Mouse (Mus musculus) forebrain, embryonic 11.5 days (tissue): Measurements from ENCODE around the gene Mrpl58. TPM values are rescaled to one million over a fixed set of nuclear protein-coding genes. Genes with fewer than 3 reads are reported as not detected.

ENCODE experiments used
- ATAC-seq: fragments of 200-750 bp; cut with Nextera tagmentation; replicated peaks from 2 replicates; pipeline ENCODE4 v1.8.0; 2017; ENCODE audit warnings: moderate TSS enrichment; ENCODE audit not compliant: low FRiP score
- DNase-seq: peaks from one replicate; pipeline ENCODE4 v3.0.0-alpha.2; 2017; ENCODE audit warnings: low spot score
- H3K27ac ChIP-seq: fragments of 300-500 bp; sonication (generic); 2 replicates; pipeline ENCODE4 v1.5.1; 2014; ENCODE audit warnings: low read depth, low read length
- H3K27me3 ChIP-seq: fragments of 300-500 bp; sonication (generic); 2 replicates; pipeline ENCODE4 v1.6.1; 2014; ENCODE audit warnings: mild to moderate bottlenecking, low read length, mixed read lengths; ENCODE audit not compliant: control insufficient read depth, insufficient read depth
- H3K36me3 ChIP-seq: fragments of 300-500 bp; sonication (generic); 2 replicates; pipeline ENCODE4 v1.6.1; 2014; ENCODE audit warnings: mild to moderate bottlenecking, low read length, moderate library complexity, mixed read lengths; ENCODE audit not compliant: control insufficient read depth, insufficient read depth
- H3K4me1 ChIP-seq: fragments of 300-500 bp; sonication (generic); replicated peaks from 2 replicates; pipeline ENCODE4 v1.6.1; 2014; ENCODE audit warnings: low read length, mixed read lengths; ENCODE audit not compliant: control insufficient read depth, insufficient read depth
- H3K4me2 ChIP-seq: fragments of 300-500 bp; sonication (generic); 2 replicates; pipeline ENCODE4 v1.6.1; 2014; ENCODE audit warnings: low read depth, mild to moderate bottlenecking, low read length, moderate library complexity, mixed read lengths; ENCODE audit not compliant: severe bottlenecking
- H3K4me3 ChIP-seq: fragments of 300-500 bp; sonication (generic); 2 replicates; pipeline ENCODE4 v1.5.1; 2014; ENCODE audit warnings: low read depth, low read length
- H3K9ac ChIP-seq: fragments of 300-500 bp; sonication (generic); 2 replicates; pipeline ENCODE4 v1.6.1; 2014; ENCODE audit warnings: low read length
- H3K9me3 ChIP-seq: fragments of 300-500 bp; sonication (generic); 2 replicates; pipeline ENCODE4 v1.6.1; 2016; ENCODE audit warnings: low read length, mixed read lengths; ENCODE audit not compliant: control insufficient read depth
- WGBS: fragments of 180-500 bp; shearing (Covaris S2); extraction: QIAGEN DNeasy Blood & Tissue Kit; methylation state at CpG from one replicate; pipeline ENCODE4 v1.1.7; 2014; 5-methylcytosine and 5-hydroxymethylcytosine counted together
- polyA plus RNA-seq: library from polyadenylated mRNA; unstranded; fragments of >200 nt; fragmentation: Nextera tagmentation; extraction: Ambion mirVana; gene quantifications from 2 replicates; pipeline ENCODE4 v1.2.1, GENCODE M21; 2014

Gene Mrpl58
- polyA plus RNA-seq, 1 experiment from 2014 or later: 253 TPM

DNA sequence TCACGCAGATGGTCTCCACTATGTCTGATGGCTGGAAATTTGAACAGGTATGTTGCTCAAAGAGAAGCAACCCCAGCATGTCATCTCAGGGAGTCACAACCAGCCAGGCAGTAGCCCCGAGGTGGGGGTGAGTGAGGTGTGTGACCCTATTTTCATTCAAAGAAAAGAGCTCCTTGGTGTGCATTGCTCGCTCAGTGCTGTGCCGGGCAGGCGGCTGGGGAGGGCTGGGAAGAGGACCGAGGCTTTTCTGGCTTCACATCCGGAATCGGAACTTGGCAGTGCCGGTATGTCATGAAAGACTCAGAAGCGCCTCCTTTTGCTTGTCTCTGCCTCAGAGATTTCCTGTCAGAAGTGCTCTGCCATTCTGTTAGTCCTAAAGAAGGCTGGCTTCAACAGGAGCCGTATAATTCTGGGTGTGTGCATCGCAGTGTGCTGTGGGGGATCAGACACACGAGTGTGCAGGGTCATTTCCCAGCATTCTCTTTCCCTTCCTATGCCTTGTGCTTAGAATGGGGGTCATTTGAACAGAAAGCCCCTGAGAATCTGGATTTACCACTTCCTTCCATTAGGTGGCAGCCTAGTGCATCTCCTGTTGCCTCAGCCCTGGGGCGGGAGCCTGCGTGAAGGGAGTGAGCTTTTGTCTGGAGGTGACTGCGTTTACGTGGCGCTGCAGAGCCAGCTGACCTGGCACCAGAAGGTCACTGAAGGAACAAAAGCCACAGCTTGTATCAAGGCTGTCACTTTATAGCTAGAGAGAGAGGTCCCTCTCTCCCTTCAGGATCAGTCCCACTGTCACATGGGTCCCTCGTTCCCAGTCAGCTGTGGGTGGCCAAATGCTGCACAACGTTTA lies 24.2 kb downstream of the Mrpl58 start:
- 38% methylated on average over 20 of the region's 20 CpGs for WGBS
- DNase-seq (peak; percentile 84), ATAC-seq (peak; percentile 66)
- Histone ChIP-seq H3K4me2 (no peak overlapping the region), H3K36me3 (peaks cover 13% of the 10 kb centered on the region; the same call in 1 of the 2 replicates), H3K9ac (no peak overlapping the region; the same call in 1 of the 2 replicates), H3K27ac (no peak overlapping the region; the same call in 1 of the 2 replicates), H3K4me3 (no peak overlapping the region), H3K27me3 (no peaks in the 10 kb centered on the region), H3K9me3 (no peaks in the 10 kb centered on the region), H3K4me1 (no peaks in the 10 kb centered on the region; the same call in 1 of the 2 replicates)

DNA sequence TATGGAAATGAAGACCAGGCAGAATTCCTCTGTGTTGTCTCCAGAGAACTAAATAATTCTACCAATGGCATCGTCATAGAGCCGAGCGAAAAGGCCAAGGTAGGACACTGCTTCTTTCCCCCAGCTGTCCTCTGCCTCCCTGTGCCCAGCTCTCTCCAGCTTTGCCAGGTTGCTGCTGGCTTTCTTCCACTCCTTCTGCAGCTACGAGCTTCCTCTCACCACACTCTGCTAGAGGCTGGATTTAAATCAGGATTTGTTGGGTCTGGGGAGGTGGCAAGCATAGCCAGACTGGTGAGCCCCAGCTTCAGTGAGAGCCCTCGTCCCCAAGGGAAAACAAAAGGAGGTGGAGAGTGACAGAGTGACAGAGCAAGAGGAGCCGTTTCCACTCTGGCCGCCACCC lies 25.8 kb downstream of the Mrpl58 start:
- H3K4me2 ChIP-seq: no peak overlapping the region
- H3K27ac ChIP-seq: no peak overlapping the region
- H3K27me3 ChIP-seq: no peaks in the 10 kb centered on the region
- H3K9ac ChIP-seq: no peak overlapping the region
- ATAC-seq (no peak), DNase-seq (no peak)
- 89% methylated on average over 7 of the region's 7 CpGs for WGBS
- peaks cover 13% of the 10 kb centered on the region; the same call in 1 of the 2 replicates for H3K36me3 ChIP-seq
- no peak overlapping the region for H3K4me3 ChIP-seq
- H3K9me3 ChIP-seq: no peaks in the 10 kb centered on the region
- no peaks in the 10 kb centered on the region; the same call in 1 of the 2 replicates for H3K4me1 ChIP-seq

- H3K27me3 ChIP-seq: no peaks in the 10 kb centered on the region; the same call in 1 of the 2 replicates
- H3K9me3 ChIP-seq: no peaks in the 10 kb centered on the region
- H3K9ac ChIP-seq: no peak overlapping the region
- H3K4me3 ChIP-seq: no peak overlapping the region
- no peak overlapping the region for H3K27ac ChIP-seq
- 92% methylated on average over 6 of the region's 6 CpGs for WGBS
- ATAC-seq: no peak
- peaks cover 13% of the 10 kb centered on the region; the same call in 1 of the 2 replicates for H3K36me3 ChIP-seq
- peaks cover 3% of the 10 kb centered on the region for H3K4me1 ChIP-seq
- DNase-seq: no peak
- no peak overlapping the region for H3K4me2 ChIP-seq
Observed at GRCm38 (mm10) chr11:115430561-115430960, 27.0 kb downstream of the Mrpl58 start.

DNA sequence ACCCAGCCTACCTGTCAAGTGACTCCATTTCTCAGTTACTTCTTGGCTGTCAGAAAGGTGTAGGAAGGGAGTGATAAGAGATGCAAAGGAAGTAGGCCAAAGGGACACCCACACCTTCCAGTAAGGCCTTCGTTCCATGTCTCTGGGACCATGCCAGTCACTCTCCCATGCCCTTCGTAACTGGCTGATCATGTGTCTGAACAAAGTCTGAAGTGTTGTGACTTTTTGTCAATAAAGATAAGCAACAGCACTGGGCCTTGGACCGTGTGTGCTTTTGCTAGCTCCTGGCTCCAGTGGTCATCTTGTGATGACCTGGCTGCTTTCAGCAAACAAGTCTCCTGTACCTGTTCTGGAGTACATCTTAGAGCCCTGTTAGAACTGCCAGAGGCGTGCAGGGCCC lies 29.3 kb downstream of the Mrpl58 start:
- 79% methylated on average over 4 of the region's 4 CpGs for WGBS
- Histone ChIP-seq H3K4me2 (no peak overlapping the region), H3K36me3 (peaks cover 13% of the 10 kb centered on the region; the same call in 1 of the 2 replicates), H3K27ac (no peak overlapping the region), H3K27me3 (no peaks in the 10 kb centered on the region; the same call in 1 of the 2 replicates), H3K9me3 (no peaks in the 10 kb centered on the region), H3K9ac (no peak overlapping the region), H3K4me3 (no peak overlapping the region), H3K4me1 (peaks cover 11% of the 10 kb centered on the region)
- DNase-seq (no peak), ATAC-seq (no peak)

- Histone ChIP-seq H3K9ac (no peak overlapping the region), H3K27me3 (no peaks in the 10 kb centered on the region; the same call in 1 of the 2 replicates), H3K27ac (no peak overlapping the region), H3K4me3 (no peak overlapping the region), H3K9me3 (no peaks in the 10 kb centered on the region), H3K4me1 (peaks cover 11% of the 10 kb centered on the region), H3K36me3 (peaks cover 13% of the 10 kb centered on the region; the same call in 1 of the 2 replicates), H3K4me2 (no peak overlapping the region)
- WGBS: 89% methylated on average over 6 of the region's 6 CpGs
- DNase-seq (no peak), ATAC-seq (no peak)
Observed at GRCm38 (mm10) chr11:115433342-115433741, 29.8 kb downstream of the Mrpl58 start.

DNA sequence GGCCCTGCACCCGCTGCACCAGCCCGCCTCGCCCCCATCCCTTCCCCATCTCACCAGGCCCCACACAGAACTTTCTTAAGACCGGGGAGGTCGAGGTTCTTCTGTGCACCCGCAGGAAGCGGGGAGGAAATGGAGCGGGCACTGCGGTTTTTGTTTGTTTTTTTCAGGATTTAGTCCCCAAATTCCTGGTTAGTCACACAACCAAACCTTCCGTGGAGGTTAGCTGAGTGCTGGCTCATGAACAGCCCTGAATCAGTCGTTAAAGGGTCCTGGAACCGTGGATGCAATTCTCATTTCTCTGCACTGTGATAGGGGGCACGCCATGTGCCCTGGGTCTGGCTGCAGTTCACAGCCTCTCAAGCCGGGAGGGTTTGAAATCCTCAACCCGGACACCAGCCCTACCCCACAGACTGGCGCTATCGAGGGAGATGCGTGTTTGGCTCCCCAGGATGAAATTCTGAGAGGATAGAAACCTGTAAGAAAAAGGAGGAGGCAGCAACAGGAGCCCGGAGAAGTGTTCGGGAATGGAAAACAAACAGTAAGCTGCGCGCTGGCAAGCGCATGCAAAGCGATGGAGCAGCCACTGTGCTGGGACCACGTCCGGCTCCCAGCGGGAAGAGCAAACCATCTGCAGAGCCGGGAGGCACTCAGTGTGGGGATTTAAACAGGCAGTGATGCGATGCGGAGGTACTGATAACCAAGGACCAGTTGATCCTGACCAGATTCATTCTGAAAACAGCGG lies 32.2 kb downstream of the Mrpl58 start:
- Histone ChIP-seq H3K4me3 (peak overlapping the region; percentile 27), H3K9ac (peak overlapping the region; percentile 62), H3K4me1 (peaks cover 11% of the 10 kb centered on the region), H3K27ac (no peak overlapping the region), H3K27me3 (no peaks in the 10 kb centered on the region; the same call in 1 of the 2 replicates), H3K4me2 (peak overlapping the region; percentile 55), H3K36me3 (peaks cover 8% of the 10 kb centered on the region; the same call in 1 of the 2 replicates), H3K9me3 (peaks cover 3% of the 10 kb centered on the region; the same call in 1 of the 2 replicates)
- WGBS: 6% methylated on average over 31 of the region's 31 CpGs
- peak; percentile 24; the same call in 1 of the 2 replicates for ATAC-seq
- peak; percentile 67 for DNase-seq

DNA sequence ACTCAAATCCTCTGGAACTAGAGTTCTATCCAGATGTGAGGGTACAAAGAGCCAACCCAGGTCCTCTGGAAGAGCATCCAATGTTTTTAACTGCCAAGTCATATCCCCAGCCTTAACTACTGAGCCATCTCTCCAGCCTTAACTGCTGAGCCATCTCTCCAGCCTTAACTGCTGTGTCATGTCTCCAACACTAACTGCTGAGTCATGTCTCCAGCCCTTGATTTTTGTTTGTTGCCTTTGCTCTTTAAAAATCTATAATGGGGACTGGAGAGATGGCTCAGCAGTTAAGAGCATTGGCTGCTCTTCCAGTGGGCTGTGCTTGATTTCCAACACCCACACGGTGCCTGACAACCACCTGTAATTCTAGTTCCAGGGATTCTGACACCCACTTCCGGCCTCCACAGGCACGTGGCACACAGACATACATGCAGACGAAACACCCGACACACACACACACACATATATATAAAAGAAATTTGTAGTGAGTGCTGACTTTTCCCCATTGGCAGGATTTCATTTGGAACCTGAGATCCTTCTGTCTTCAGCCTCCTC lies 34.1 kb downstream of the Mrpl58 start:
- Histone ChIP-seq H3K4me2 (no peak overlapping the region), H3K27me3 (no peaks in the 10 kb centered on the region; the same call in 1 of the 2 replicates), H3K27ac (no peak overlapping the region), H3K36me3 (no peaks in the 10 kb centered on the region), H3K4me3 (no peak overlapping the region), H3K9ac (no peak overlapping the region), H3K4me1 (peaks cover 11% of the 10 kb centered on the region), H3K9me3 (peaks cover 3% of the 10 kb centered on the region; the same call in 1 of the 2 replicates)
- DNase-seq (no peak), ATAC-seq (no peak)
- WGBS: 84% methylated on average over 5 of the region's 5 CpGs

GRCm38 (mm10) chr11:115439326-115439725 lies 35.8 kb downstream of the Mrpl58 start:
- Histone ChIP-seq H3K27ac (no peak overlapping the region), H3K9me3 (peaks cover 3% of the 10 kb centered on the region; the same call in 1 of the 2 replicates), H3K36me3 (no peaks in the 10 kb centered on the region), H3K4me1 (peaks cover 11% of the 10 kb centered on the region), H3K9ac (no peak overlapping the region), H3K4me3 (no peak overlapping the region), H3K27me3 (no peaks in the 10 kb centered on the region; the same call in 1 of the 2 replicates), H3K4me2 (no peak overlapping the region)
- WGBS: 85% methylated on average over 3 of the region's 3 CpGs
- DNase-seq (no peak), ATAC-seq (no peak)
